Mouse (Mus musculus): ENCODE data around the gene Shc3. TPM values are rescaled to one million over a fixed set of nuclear protein-coding genes. Genes with fewer than 3 reads are reported as not detected.

The Shc3 gene
- polyA plus RNA-seq, 1 experiment from 2014 or later: 0.46 TPM

GRCm38 (mm10) chr13:51588005-51588404, 18.8 kb upstream of the Shc3 start:
- H3K27ac ChIP-seq (ENCODE audit: low read length): no peak overlapping the region
- no peak overlapping the region for H3K4me3 ChIP-seq (ENCODE audit: low read depth, low read length)
- ATAC-seq (ENCODE audit: insufficient number of reproducible peaks, insufficient read depth, low FRiP score, low read depth): no peak
- H3K9ac ChIP-seq (replicated peaks; ENCODE audit: low read depth, low read length): no peak overlapping the region
- no peaks in the 10 kb centered on the region for H3K27me3 ChIP-seq (ENCODE audit: control insufficient read depth, insufficient read depth, low read length)
- no peak overlapping the region for H3K4me2 ChIP-seq (replicated peaks; ENCODE audit: low read depth, low read length)
- H3K36me3 ChIP-seq (ENCODE audit: control insufficient read depth, insufficient read depth, low read length): no peaks in the 10 kb centered on the region
- 38% methylated on average over 4 of the region's 4 CpGs for WGBS
- H3K9me3 ChIP-seq (ENCODE audit: control insufficient read depth, low read depth, low read length): no peaks in the 10 kb centered on the region
- no peaks in the 10 kb centered on the region for H3K4me1 ChIP-seq (ENCODE audit: control insufficient read depth, insufficient read depth, low read length)

GRCm38 (mm10) chr13:51582204-51582603, 13.0 kb upstream of the Shc3 start:
- ATAC-seq (ENCODE audit: insufficient number of reproducible peaks, insufficient read depth, low FRiP score, low read depth): no peak
- Histone ChIP-seq H3K27me3 (ENCODE audit: control insufficient read depth, insufficient read depth, low read length) (no peaks in the 10 kb centered on the region), H3K4me2 (replicated peaks; ENCODE audit: low read depth, low read length) (no peak overlapping the region), H3K27ac (ENCODE audit: low read length) (no peak overlapping the region), H3K36me3 (ENCODE audit: control insufficient read depth, insufficient read depth, low read length) (no peaks in the 10 kb centered on the region), H3K9me3 (ENCODE audit: control insufficient read depth, low read depth, low read length) (no peaks in the 10 kb centered on the region), H3K9ac (replicated peaks; ENCODE audit: low read depth, low read length) (no peak overlapping the region), H3K4me1 (ENCODE audit: control insufficient read depth, insufficient read depth, low read length) (peaks cover 9% of the 10 kb centered on the region), H3K4me3 (ENCODE audit: low read depth, low read length) (no peak overlapping the region)
- WGBS: 44% methylated on average over 2 of the region's 2 CpGs

GRCm38 (mm10) chr13:51580263-51581044, 11.2 kb upstream of the Shc3 start:
- no peak overlapping the region for H3K9ac ChIP-seq (replicated peaks; ENCODE audit: low read depth, low read length)
- 11% methylated on average over 8 of the region's 8 CpGs for WGBS
- H3K27me3 ChIP-seq (ENCODE audit: control insufficient read depth, insufficient read depth, low read length): no peaks in the 10 kb centered on the region
- H3K4me1 ChIP-seq (ENCODE audit: control insufficient read depth, insufficient read depth, low read length): peaks cover 9% of the 10 kb centered on the region
- no peak overlapping the region for H3K4me3 ChIP-seq (ENCODE audit: low read depth, low read length)
- no peak for ATAC-seq (ENCODE audit: insufficient number of reproducible peaks, insufficient read depth, low FRiP score, low read depth)
- H3K36me3 ChIP-seq (ENCODE audit: control insufficient read depth, insufficient read depth, low read length): no peaks in the 10 kb centered on the region
- no peak overlapping the region for H3K27ac ChIP-seq (ENCODE audit: low read length)
- no peaks in the 10 kb centered on the region for H3K9me3 ChIP-seq (ENCODE audit: control insufficient read depth, low read depth, low read length)
- H3K4me2 ChIP-seq (replicated peaks; ENCODE audit: low read depth, low read length): 0 out of 2 replicates have a peak overlapping the region, but pooled peaks have one; percentile 12

- H3K27ac ChIP-seq (ENCODE audit: low read length): no peak overlapping the region
- peaks cover 2% of the 10 kb centered on the region; the same call in 1 of the 2 replicates for H3K4me1 ChIP-seq (ENCODE audit: control insufficient read depth, insufficient read depth, low read length)
- peak; percentile 25; the same call in 1 of the 2 replicates for ATAC-seq (ENCODE audit: insufficient number of reproducible peaks, insufficient read depth, low FRiP score, low read depth)
- 0 out of 2 replicates have a peak, but pooled peaks cover 2% of the 10 kb centered on the region for H3K27me3 ChIP-seq (ENCODE audit: control insufficient read depth, insufficient read depth, low read length)
- H3K36me3 ChIP-seq (ENCODE audit: control insufficient read depth, insufficient read depth, low read length): no peaks in the 10 kb centered on the region
- no peak overlapping the region for H3K4me3 ChIP-seq (ENCODE audit: low read depth, low read length)
- 0 out of 2 replicates have a peak overlapping the region, but pooled peaks have one; percentile 1 for H3K4me2 ChIP-seq (replicated peaks; ENCODE audit: low read depth, low read length)
- H3K9me3 ChIP-seq (ENCODE audit: control insufficient read depth, low read depth, low read length): no peaks in the 10 kb centered on the region
- WGBS: 31% methylated on average over 11 of the region's 11 CpGs
- no peak overlapping the region for H3K9ac ChIP-seq (replicated peaks; ENCODE audit: low read depth, low read length)
These were observed 4.6 kb upstream of the Shc3 start for GRCm38 (mm10) chr13:51573849-51574248.

- Histone ChIP-seq H3K4me2 (replicated peaks; ENCODE audit: low read depth, low read length) (peak overlapping the region; percentile 64; the same call in 1 of the 2 replicates), H3K27me3 (ENCODE audit: control insufficient read depth, insufficient read depth, low read length) (peaks cover 35% of the 10 kb centered on the region), H3K9ac (replicated peaks; ENCODE audit: low read depth, low read length) (no peak overlapping the region), H3K9me3 (ENCODE audit: control insufficient read depth, low read depth, low read length) (no peaks in the 10 kb centered on the region), H3K4me1 (ENCODE audit: control insufficient read depth, insufficient read depth, low read length) (peaks cover 23% of the 10 kb centered on the region; the same call in 1 of the 2 replicates), H3K4me3 (ENCODE audit: low read depth, low read length) (no peak overlapping the region), H3K36me3 (ENCODE audit: control insufficient read depth, insufficient read depth, low read length) (no peaks in the 10 kb centered on the region), H3K27ac (ENCODE audit: low read length) (no peak overlapping the region)
- ATAC-seq (ENCODE audit: insufficient number of reproducible peaks, insufficient read depth, low FRiP score, low read depth): no peak
- WGBS: 12% methylated on average over 9 of the region's 9 CpGs
These were observed 892 bp upstream of the Shc3 start for GRCm38 (mm10) chr13:51570111-51570510.

GRCm38 (mm10) chr13:51569685-51570068, 458 bp upstream of the Shc3 start:
- H3K27ac ChIP-seq (ENCODE audit: low read length): no peak overlapping the region
- peak; percentile 33; the same call in 1 of the 2 replicates for ATAC-seq (ENCODE audit: insufficient number of reproducible peaks, insufficient read depth, low FRiP score, low read depth)
- no peak overlapping the region for H3K9ac ChIP-seq (replicated peaks; ENCODE audit: low read depth, low read length)
- no peaks in the 10 kb centered on the region for H3K9me3 ChIP-seq (ENCODE audit: control insufficient read depth, low read depth, low read length)
- WGBS: 2% methylated on average over 7 of the region's 7 CpGs
- peak overlapping the region; percentile 64 for H3K4me2 ChIP-seq (replicated peaks; ENCODE audit: low read depth, low read length)
- peaks cover 37% of the 10 kb centered on the region for H3K27me3 ChIP-seq (ENCODE audit: control insufficient read depth, insufficient read depth, low read length)
- 0 out of 2 replicates have a peak overlapping the region, but pooled peaks have one; percentile 1 for H3K4me3 ChIP-seq (ENCODE audit: low read depth, low read length)
- H3K36me3 ChIP-seq (ENCODE audit: control insufficient read depth, insufficient read depth, low read length): no peaks in the 10 kb centered on the region
- H3K4me1 ChIP-seq (ENCODE audit: control insufficient read depth, insufficient read depth, low read length): peaks cover 23% of the 10 kb centered on the region; the same call in 1 of the 2 replicates

GRCm38 (mm10) chr13:51568501-51568901, 718 bp downstream of the Shc3 start:
- Histone ChIP-seq H3K4me1 (ENCODE audit: control insufficient read depth, insufficient read depth, low read length) (peaks cover 23% of the 10 kb centered on the region; the same call in 1 of the 2 replicates), H3K27ac (ENCODE audit: low read length) (no peak overlapping the region), H3K9ac (replicated peaks; ENCODE audit: low read depth, low read length) (no peak overlapping the region), H3K36me3 (ENCODE audit: control insufficient read depth, insufficient read depth, low read length) (no peaks in the 10 kb centered on the region), H3K27me3 (ENCODE audit: control insufficient read depth, insufficient read depth, low read length) (peaks cover 42% of the 10 kb centered on the region), H3K4me2 (replicated peaks; ENCODE audit: low read depth, low read length) (peak overlapping the region; percentile 64), H3K4me3 (ENCODE audit: low read depth, low read length) (peak overlapping the region; percentile 30), H3K9me3 (ENCODE audit: control insufficient read depth, low read depth, low read length) (no peaks in the 10 kb centered on the region)
- WGBS: 5% methylated on average over 13 of the region's 13 CpGs
- ATAC-seq (ENCODE audit: insufficient number of reproducible peaks, insufficient read depth, low FRiP score, low read depth): no peak

- H3K36me3 ChIP-seq (ENCODE audit: control insufficient read depth, insufficient read depth, low read length): no peaks in the 10 kb centered on the region
- peaks cover 42% of the 10 kb centered on the region for H3K27me3 ChIP-seq (ENCODE audit: control insufficient read depth, insufficient read depth, low read length)
- H3K9me3 ChIP-seq (ENCODE audit: control insufficient read depth, low read depth, low read length): no peaks in the 10 kb centered on the region
- peaks cover 23% of the 10 kb centered on the region; the same call in 1 of the 2 replicates for H3K4me1 ChIP-seq (ENCODE audit: control insufficient read depth, insufficient read depth, low read length)
- under 1% methylated on average over 38 of the region's 38 CpGs for WGBS
- peak overlapping the region; percentile 84 for H3K4me2 ChIP-seq (replicated peaks; ENCODE audit: low read depth, low read length)
- H3K27ac ChIP-seq (ENCODE audit: low read length): no peak overlapping the region
- peak overlapping the region; percentile 37 for H3K4me3 ChIP-seq (ENCODE audit: low read depth, low read length)
- no peak for ATAC-seq (ENCODE audit: insufficient number of reproducible peaks, insufficient read depth, low FRiP score, low read depth)
- peak overlapping the region; percentile 33; the same call in 1 of the 2 replicates for H3K9ac ChIP-seq (replicated peaks; ENCODE audit: low read depth, low read length)
These were observed 1.8 kb downstream of the Shc3 start for GRCm38 (mm10) chr13:51567411-51567851.

Measured in stomach, embryonic 14.5 days (tissue).